Mouse (Mus musculus) forebrain, embryonic 10.5 days (tissue): ENCODE measurements around the gene Eef1akmt1. TPM values are rescaled to one million over a fixed set of nuclear protein-coding genes. Genes with fewer than 3 reads are reported as not detected.

Experiments
- DNase-seq: peaks from one replicate; pipeline ENCODE4 v3.0.0-alpha.2; 2017; ENCODE audit warnings: low spot score; ENCODE audit errors: extremely low spot score
- H3K27ac ChIP-seq: fragments of 300-500 bp; sonication (generic); 2 replicates; pipeline ENCODE4 v1.5.1; 2016; ENCODE audit warnings: mild to moderate bottlenecking
- H3K27me3 ChIP-seq: fragments of 300-500 bp; sonication (generic); 2 replicates; pipeline ENCODE4 v1.6.1; 2016; ENCODE audit warnings: mild to moderate bottlenecking; ENCODE audit not compliant: poor library complexity, severe bottlenecking
- H3K36me3 ChIP-seq: fragments of 300-500 bp; sonication (generic); replicated peaks from 2 replicates; pipeline ENCODE4 v1.6.1; 2016; ENCODE audit warnings: mild to moderate bottlenecking, moderate library complexity
- H3K4me1 ChIP-seq: fragments of 300-500 bp; sonication (generic); 2 replicates; pipeline ENCODE4 v1.6.1; 2016
- H3K4me3 ChIP-seq: fragments of 300-500 bp; sonication (generic); 2 replicates; pipeline ENCODE4 v1.5.1; 2016; ENCODE audit warnings: mild to moderate bottlenecking, moderate library complexity
- H3K9me3 ChIP-seq: fragments of 300-500 bp; sonication (generic); 2 replicates; pipeline ENCODE4 v1.6.1; 2016; ENCODE audit warnings: mild to moderate bottlenecking, moderate library complexity
- WGBS: fragments of 180-500 bp; shearing (Covaris S2); methylation state at CpG from one replicate; pipeline ENCODE4 v1.1.7; 2016; 5-methylcytosine and 5-hydroxymethylcytosine counted together
- polyA plus RNA-seq: library from polyadenylated mRNA; unstranded; fragments of >200 nt; fragmentation: Nextera tagmentation; extraction: Ambion mirVana; gene quantifications from 2 replicates; pipeline ENCODE4 v1.2.1, GENCODE M21; 2016

Gene Eef1akmt1
- polyA plus RNA-seq, 1 experiment from 2014 or later: 99.0 TPM

DNA sequence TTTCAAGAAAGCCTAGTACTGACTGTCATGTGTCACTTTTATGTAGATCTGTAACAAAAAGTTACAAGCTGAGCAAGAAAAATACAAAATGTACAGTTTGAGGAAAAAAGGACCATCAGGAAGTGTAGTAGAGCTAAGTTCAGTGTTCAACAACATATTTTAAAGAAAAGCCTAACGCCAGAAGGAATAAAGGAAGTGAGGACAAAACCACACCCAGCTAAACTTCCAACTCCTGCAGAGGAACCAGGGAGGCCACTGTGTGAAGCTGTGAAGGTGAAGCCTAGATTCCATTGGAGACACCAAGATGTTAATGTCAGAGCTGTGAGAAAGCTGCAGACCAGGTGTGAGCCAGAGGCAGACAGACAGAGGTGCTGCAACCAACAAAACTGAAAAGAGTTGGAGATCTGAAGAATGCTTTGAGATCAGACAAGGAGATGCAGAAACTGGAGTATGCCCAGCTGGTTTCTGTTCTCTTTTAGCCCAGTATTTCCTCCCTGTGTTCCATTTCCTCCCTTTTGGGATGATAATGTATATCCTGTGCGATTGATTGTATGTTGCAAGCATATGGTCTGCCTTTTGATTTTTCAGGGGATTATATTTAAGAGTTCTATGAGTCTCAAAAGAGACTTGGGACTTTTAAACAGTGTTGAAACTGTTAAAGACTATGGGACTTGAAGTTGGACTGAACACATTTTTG is 5.1 kb upstream of the Eef1akmt1 start:
- Histone ChIP-seq H3K27ac (no peak overlapping the region), H3K36me3 (peaks cover 52% of the 10 kb centered on the region), H3K9me3 (no peaks in the 10 kb centered on the region), H3K4me1 (no peaks in the 10 kb centered on the region), H3K4me3 (no peak overlapping the region), H3K27me3 (no peaks in the 10 kb centered on the region)
- 96% methylated on average over 2 of the region's 2 CpGs for WGBS
- no peak for DNase-seq

DNA sequence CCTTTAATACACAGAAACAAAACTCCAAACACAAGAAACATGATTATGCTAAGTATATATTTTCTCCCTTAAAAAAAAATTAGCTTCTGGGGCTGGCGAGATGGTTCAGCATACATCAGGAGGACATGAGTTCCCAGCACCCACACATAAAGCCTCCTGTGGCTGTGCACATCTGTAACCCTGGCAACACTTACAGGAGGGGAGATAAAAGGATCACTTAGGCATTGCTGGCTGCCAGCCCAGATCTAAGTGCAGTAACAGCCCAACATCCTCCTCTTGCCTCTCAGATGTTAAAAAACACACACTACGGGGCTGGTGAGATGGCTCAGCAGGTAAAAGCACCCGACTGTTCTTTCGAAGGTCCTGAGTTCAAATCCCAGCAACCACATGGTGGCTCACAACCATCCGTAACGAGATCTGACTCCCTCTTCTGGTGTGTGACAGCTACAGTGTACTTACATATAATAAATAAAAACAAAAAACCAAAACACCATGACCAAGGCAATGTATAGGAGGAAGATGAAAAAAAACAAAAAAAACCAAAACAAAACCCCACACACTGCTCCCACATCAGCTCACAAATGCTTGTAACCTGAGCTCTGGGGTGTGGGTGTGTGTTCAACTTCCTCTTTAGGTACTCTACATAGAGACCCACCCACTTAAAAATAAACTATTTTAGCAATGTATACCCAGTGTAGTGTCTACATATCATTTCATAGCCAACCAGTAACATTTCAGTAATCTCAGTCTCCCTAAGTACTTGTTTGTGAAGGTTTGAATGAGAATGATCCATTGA is 3.6 kb upstream of the Eef1akmt1 start:
- Histone ChIP-seq H3K27ac (no peak overlapping the region), H3K27me3 (no peaks in the 10 kb centered on the region), H3K4me3 (no peak overlapping the region), H3K9me3 (no peaks in the 10 kb centered on the region), H3K4me1 (peaks cover 8% of the 10 kb centered on the region), H3K36me3 (peaks cover 40% of the 10 kb centered on the region)
- DNase-seq: no peak
- WGBS: 90% methylated on average over 6 of the region's 6 CpGs

DNA sequence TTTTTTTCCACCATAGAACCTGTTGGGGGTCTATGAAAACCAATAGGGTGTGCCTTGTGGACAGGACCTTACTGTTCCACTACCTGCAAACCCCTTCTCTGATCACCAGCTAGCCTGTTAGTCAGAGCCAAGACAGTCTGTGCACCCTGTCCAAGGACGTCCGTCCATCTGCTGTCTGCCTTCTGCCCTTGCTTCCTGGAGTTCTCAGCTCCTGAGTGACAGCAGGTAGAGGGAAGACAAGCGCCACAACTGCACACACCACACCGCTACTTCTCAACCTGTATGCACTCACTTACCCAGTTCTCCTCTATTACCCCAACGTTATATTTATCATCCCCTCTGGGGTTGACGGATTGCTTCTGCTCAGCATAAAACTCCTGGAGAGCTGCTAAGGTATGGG is 5.8 kb downstream of the Eef1akmt1 start:
- 91% methylated on average over 6 of the region's 6 CpGs for WGBS

DNA sequence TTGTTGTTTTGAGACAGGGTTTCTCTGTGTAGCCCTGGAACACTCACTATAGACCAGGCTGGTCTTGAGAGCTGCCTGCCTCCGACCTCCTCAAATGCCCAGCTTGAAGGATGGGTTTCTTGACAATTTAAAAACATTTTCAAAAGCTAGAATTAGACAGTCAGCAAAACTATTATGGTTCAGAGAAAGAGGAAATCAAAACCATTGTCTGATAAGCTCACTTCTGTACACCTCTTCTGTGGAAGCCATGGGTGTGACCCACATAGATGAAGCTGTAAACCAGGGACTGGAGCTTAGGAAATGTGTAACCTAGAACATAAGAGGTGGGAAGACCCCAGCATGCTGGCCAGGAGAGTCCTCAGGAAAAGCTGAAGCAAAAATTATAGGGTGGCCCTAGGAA is 14.5 kb downstream of the Eef1akmt1 start:
- H3K4me3 ChIP-seq: no peak overlapping the region
- WGBS: 88% methylated on average over 1 of the region's 1 CpGs
- DNase-seq: no peak
- H3K36me3 ChIP-seq: peaks cover 29% of the 10 kb centered on the region
- H3K27ac ChIP-seq: no peak overlapping the region
- no peaks in the 10 kb centered on the region; the same call in 1 of the 2 replicates for H3K9me3 ChIP-seq
- H3K27me3 ChIP-seq: no peaks in the 10 kb centered on the region
- no peaks in the 10 kb centered on the region for H3K4me1 ChIP-seq

More for the DNA sequence above, 5.8 kb downstream of the Eef1akmt1 start:
- H3K4me3 ChIP-seq: no peak overlapping the region
- peaks cover 2% of the 10 kb centered on the region for H3K4me1 ChIP-seq
- DNase-seq: no peak
- no peaks in the 10 kb centered on the region for H3K9me3 ChIP-seq
- H3K27me3 ChIP-seq: no peaks in the 10 kb centered on the region
- H3K27ac ChIP-seq: no peak overlapping the region
- peaks cover 18% of the 10 kb centered on the region for H3K36me3 ChIP-seq

DNA sequence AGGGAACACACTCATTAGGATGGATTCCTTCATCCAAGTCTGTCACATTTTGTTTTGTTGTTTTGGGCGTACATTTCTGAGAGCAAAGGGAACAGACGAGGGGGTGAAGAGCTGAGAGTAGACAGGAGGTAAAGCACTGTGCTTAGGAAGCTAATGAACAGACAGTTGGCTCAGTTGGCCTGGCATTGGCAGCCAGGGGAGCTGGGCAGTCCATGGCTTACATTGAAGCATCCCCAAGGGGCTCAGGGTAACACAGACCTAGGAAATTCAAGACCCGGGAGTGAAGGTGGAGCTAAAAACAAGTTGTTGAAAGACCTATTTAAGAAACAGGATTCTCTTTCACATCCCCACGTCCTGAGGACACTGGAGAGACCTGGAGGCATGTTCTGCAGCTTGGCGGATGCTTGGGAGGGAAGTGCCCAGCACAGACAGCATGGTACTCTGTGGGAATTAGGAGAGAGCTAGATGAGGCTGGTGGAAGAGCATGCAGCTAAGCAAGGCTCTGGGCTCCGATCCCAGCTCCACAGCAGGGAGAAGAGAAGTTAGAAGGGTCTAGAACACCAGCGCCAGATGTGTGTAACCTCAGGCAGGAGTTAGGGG is 15.8 kb downstream of the Eef1akmt1 start:
- 86% methylated on average over 7 of the region's 7 CpGs for WGBS
- no peak for DNase-seq
- Histone ChIP-seq H3K27me3 (no peaks in the 10 kb centered on the region), H3K27ac (no peak overlapping the region), H3K9me3 (no peaks in the 10 kb centered on the region; the same call in 1 of the 2 replicates), H3K4me3 (no peak overlapping the region), H3K4me1 (no peaks in the 10 kb centered on the region), H3K36me3 (peaks cover 25% of the 10 kb centered on the region)

DNA sequence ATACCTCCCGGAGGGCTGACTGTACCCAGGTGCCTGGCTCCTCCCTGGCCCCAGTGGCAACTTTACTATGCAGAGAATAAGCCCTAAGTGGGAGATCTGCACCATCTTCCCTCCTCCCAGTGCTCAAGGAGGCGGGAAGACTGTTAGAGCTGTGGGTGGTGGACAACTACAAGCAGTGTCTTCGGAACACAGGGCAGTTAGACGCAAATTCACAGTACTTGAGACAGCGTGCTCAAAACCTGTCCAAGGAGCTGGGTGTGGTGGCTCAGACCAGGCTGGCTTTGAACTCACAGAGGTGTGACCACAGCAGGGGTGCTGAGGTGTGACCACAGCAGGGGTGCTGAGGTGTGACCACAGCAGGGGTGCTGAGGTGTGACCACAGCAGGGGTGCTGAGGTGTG is 17.0 kb downstream of the Eef1akmt1 start:
- H3K4me3 ChIP-seq: no peak overlapping the region
- H3K9me3 ChIP-seq: no peaks in the 10 kb centered on the region; the same call in 1 of the 2 replicates
- H3K4me1 ChIP-seq: no peaks in the 10 kb centered on the region
- DNase-seq: no peak
- no peak overlapping the region for H3K27ac ChIP-seq
- WGBS: 90% methylated on average over 5 of the region's 5 CpGs
- peaks cover 22% of the 10 kb centered on the region for H3K36me3 ChIP-seq
- no peaks in the 10 kb centered on the region for H3K27me3 ChIP-seq

DNA sequence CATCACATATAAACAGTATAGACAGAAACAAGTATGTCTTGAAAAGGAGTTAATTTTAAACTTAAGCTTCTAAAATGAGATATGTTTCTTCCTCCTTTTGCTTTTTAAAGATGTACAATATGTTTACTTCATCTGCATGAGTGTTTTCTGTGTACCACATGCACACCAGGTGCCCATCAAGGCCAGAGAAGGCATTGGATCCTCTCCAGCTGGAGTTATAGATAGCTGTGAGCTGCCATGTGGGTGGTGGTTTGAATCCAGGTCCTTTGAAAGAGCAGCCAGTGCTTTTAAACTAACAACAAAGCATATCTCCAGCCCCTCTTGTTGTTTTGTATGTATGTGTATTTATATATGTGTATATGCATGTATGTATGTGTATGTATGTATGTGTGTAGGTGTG is 18.5 kb downstream of the Eef1akmt1 start:
- Histone ChIP-seq H3K27ac (no peak overlapping the region), H3K9me3 (no peaks in the 10 kb centered on the region), H3K4me3 (no peak overlapping the region), H3K27me3 (no peaks in the 10 kb centered on the region), H3K4me1 (no peaks in the 10 kb centered on the region), H3K36me3 (peaks cover 23% of the 10 kb centered on the region)
- no peak for DNase-seq

DNA sequence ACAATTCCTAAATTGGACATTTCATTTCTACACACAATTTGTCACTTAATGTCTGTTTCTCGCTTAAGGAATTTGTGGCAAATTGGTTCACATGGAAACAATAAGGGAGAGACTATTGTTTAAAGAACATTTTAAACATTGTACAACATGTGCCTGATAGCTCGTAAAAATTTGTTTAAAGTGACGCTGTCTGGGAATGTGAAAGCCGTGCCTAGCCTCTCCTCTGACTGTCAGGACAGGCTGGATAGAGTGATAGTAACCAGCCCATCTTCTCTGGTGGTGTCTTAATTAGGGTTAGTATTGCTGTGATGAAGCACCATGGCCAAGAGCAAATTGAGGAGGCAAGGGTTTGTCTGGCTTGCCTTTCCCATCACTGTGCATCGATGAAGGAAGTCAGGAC is 24.4 kb downstream of the Eef1akmt1 start:
- H3K9me3 ChIP-seq: 0 out of 2 replicates have a peak, but pooled peaks cover 3% of the 10 kb centered on the region
- H3K27me3 ChIP-seq: peaks cover 20% of the 10 kb centered on the region
- peaks cover 13% of the 10 kb centered on the region for H3K4me1 ChIP-seq
- no peak overlapping the region for H3K27ac ChIP-seq
- no peak for DNase-seq
- WGBS: 89% methylated on average over 5 of the region's 5 CpGs
- peaks cover 19% of the 10 kb centered on the region for H3K36me3 ChIP-seq
- no peak overlapping the region for H3K4me3 ChIP-seq

DNA sequence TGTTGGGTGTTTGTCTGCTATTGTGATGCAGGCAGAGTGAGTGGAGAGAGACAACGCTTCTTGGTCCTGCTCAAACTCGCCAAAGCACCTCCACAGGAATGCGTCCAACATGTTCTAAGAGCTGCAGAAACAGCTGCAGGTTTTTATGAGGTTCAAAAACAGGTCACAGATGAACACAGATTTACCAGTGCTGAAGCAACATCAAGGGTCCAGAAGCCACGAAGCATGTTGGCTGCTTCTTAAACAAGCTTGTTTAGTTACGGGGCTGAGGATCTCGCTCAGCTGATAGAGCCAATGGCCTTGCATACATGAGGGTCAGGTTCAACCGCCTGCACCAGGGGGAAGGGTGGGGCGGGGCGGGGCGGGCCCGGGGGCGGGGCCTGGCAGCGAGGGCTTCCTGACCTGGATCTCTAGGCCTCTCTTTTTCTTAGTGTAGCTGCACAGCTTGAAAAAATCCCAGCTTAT is 24.8 kb downstream of the Eef1akmt1 start:
- DNase-seq: no peak
- H3K27me3 ChIP-seq: peaks cover 24% of the 10 kb centered on the region
- WGBS: 37% methylated on average over 13 of the region's 13 CpGs
- H3K4me1 ChIP-seq: peaks cover 15% of the 10 kb centered on the region
- H3K36me3 ChIP-seq: peaks cover 19% of the 10 kb centered on the region
- no peak overlapping the region for H3K4me3 ChIP-seq
- H3K9me3 ChIP-seq: 0 out of 2 replicates have a peak, but pooled peaks cover 4% of the 10 kb centered on the region
- no peak overlapping the region for H3K27ac ChIP-seq

DNA sequence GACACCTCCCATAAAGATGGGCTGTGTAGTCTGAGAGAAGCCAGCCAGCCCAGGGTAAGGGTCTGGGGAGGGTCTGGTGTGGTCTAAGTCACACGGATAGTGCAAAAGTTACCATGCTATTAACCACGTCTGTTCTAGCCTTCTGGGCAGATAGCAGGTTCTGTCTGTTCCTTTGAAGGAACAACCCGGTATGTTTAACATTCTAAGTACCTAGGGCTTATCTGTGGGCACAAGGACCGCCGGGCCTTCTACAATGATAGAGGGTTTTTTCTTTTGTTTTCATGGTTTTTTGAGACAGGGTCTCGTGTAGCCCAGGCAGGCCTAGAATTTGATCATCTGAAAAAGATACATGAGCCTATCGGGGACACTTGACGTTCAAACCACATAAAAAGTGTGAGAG is 25.3 kb downstream of the Eef1akmt1 start:
- peaks cover 19% of the 10 kb centered on the region for H3K36me3 ChIP-seq
- no peak overlapping the region for H3K4me3 ChIP-seq
- H3K27ac ChIP-seq: no peak overlapping the region
- peaks cover 15% of the 10 kb centered on the region for H3K4me1 ChIP-seq
- WGBS: 90% methylated on average over 8 of the region's 8 CpGs
- no peak for DNase-seq
- 0 out of 2 replicates have a peak, but pooled peaks cover 4% of the 10 kb centered on the region for H3K9me3 ChIP-seq
- peaks cover 29% of the 10 kb centered on the region for H3K27me3 ChIP-seq

DNA sequence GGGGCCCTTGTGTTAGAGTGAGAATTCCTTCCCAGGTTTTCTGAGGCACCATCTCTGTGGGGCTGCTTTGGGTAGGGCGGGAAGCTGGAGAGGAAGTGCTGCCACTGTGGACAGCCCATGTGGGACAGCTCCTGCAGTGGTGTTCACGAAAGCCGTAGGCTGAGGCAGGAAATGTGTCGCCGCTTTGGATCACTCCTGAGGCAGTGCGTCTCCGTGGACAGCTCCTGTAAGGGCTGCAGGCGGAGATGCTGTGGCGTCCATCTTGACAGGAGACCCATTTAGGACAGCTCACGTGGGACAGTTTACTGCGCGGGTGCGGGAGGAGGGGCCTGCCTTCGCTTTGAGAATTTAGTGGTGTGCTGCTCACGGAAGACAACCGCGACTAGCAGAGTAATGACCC is 25.9 kb downstream of the Eef1akmt1 start:
- H3K4me1 ChIP-seq: peaks cover 15% of the 10 kb centered on the region
- DNase-seq: no peak
- H3K4me3 ChIP-seq: no peak overlapping the region
- H3K36me3 ChIP-seq: peaks cover 19% of the 10 kb centered on the region
- peaks cover 35% of the 10 kb centered on the region for H3K27me3 ChIP-seq
- WGBS: 87% methylated on average over 17 of the region's 17 CpGs
- 0 out of 2 replicates have a peak, but pooled peaks cover 4% of the 10 kb centered on the region for H3K9me3 ChIP-seq
- no peak overlapping the region for H3K27ac ChIP-seq

DNA sequence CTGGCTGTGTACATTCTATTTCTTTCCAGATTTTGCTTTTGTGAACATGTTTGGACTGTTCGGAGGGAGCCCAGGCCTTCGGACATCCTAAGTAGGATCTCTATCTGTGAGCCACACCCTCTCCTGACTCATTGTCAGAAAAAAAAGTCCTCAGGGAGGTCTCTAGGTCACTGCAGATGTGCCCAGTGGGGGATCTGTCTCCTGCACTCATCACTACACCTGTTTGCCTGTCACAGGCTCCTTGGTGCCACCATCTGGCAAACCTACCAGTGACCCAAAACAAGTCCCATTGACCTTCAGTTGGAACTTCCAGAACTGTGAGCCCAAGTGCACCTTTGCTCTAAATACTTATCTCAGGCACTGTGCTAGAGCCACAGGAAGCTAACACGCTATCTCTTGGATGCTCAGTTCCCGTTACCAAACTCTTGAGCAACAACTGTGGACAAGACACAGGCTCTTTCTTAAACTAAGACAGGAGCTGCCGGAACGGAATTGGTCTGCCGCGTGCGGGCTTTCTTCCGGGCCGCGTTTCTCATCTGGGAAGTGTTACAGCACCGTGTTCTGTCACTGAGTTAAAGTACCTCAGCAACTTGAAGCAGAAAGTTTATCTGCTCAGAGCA is 27.9 kb downstream of the Eef1akmt1 start:
- no peak for DNase-seq
- WGBS: 92% methylated on average over 13 of the region's 13 CpGs

More for the DNA sequence above, 27.9 kb downstream of the Eef1akmt1 start:
- Histone ChIP-seq H3K4me3 (no peak overlapping the region), H3K4me1 (peaks cover 15% of the 10 kb centered on the region), H3K27me3 (peaks cover 54% of the 10 kb centered on the region), H3K9me3 (0 out of 2 replicates have a peak, but pooled peaks cover 4% of the 10 kb centered on the region), H3K36me3 (0 out of 2 replicates have a peak, but pooled peaks cover 6% of the 10 kb centered on the region), H3K27ac (no peak overlapping the region)
